Mouse (Mus musculus): ENCODE data around the gene Ccdc51.

Gene Ccdc51

GRCm38 (mm10) chr9:109082124-109082800 is at the start of gene Ccdc51, which contains the start of gene Tma7:
TSS of gene Ccdc51 (plus strand) at chr9:109082493.
TSS of gene Tma7 (minus strand) at chr9:109082587.
- in situ Hi-C loops (cut with MboI): no loop called here

- in situ Hi-C loops (cut with MboI): no loop called here
Observed at GRCm38 (mm10) chr9:109038086-109038895, 44.0 kb upstream of the Ccdc51 start, which contains the start of gene Shisa5. TSS of gene Shisa5 (plus strand) at chr9:109038565.

GRCm38 (mm10) chr9:109038901-109039364 is 43.4 kb upstream of the Ccdc51 start:
- in situ Hi-C loops (cut with MboI): no loop called here

GRCm38 (mm10) chr9:109039681-109040080 is 42.6 kb upstream of the Ccdc51 start:
- in situ Hi-C loops (cut with MboI): no loop called here

GRCm38 (mm10) chr9:109040216-109040615 is 42.1 kb upstream of the Ccdc51 start:
- in situ Hi-C loops (cut with MboI): no loop called here

GRCm38 (mm10) chr9:109040906-109041305 is 41.4 kb upstream of the Ccdc51 start:
- in situ Hi-C loops (cut with MboI): no loop called here

- in situ Hi-C loops (cut with MboI): no loop called here
Observed at GRCm38 (mm10) chr9:109041351-109041750, 40.9 kb upstream of the Ccdc51 start.

- in situ Hi-C loops (cut with MboI): no loop called here
Observed at GRCm38 (mm10) chr9:109046306-109046705, 36.0 kb upstream of the Ccdc51 start.

- in situ Hi-C loops (cut with MboI): no loop called here
Observed at GRCm38 (mm10) chr9:109049316-109049715, 33.0 kb upstream of the Ccdc51 start.

- in situ Hi-C loops (cut with MboI): no loop called here
Observed at GRCm38 (mm10) chr9:109049996-109050673, 32.2 kb upstream of the Ccdc51 start.

- in situ Hi-C loops (cut with MboI): no loop called here
Observed at GRCm38 (mm10) chr9:109050674-109050997, 31.7 kb upstream of the Ccdc51 start.

GRCm38 (mm10) chr9:109051011-109051501 is 31.2 kb upstream of the Ccdc51 start:
- in situ Hi-C loops (cut with MboI): no loop called here

- in situ Hi-C loops (cut with MboI): no loop called here
Observed at GRCm38 (mm10) chr9:109051651-109052489, 30.4 kb upstream of the Ccdc51 start.

GRCm38 (mm10) chr9:109052490-109053260 is 29.6 kb upstream of the Ccdc51 start:
- in situ Hi-C loops (cut with MboI): no loop called here

- in situ Hi-C loops (cut with MboI): no loop called here
Observed at GRCm38 (mm10) chr9:109053366-109053765, 28.9 kb upstream of the Ccdc51 start.

- in situ Hi-C loops (cut with MboI): no loop called here
Observed at GRCm38 (mm10) chr9:109053851-109054250, 28.4 kb upstream of the Ccdc51 start.

- in situ Hi-C loops (cut with MboI): no loop called here
Observed at GRCm38 (mm10) chr9:109054712-109055111, 27.6 kb upstream of the Ccdc51 start.

GRCm38 (mm10) chr9:109055271-109056030 is 26.8 kb upstream of the Ccdc51 start:
- in situ Hi-C loops (cut with MboI): no loop called here

GRCm38 (mm10) chr9:109056081-109056690 is 26.1 kb upstream of the Ccdc51 start:
- in situ Hi-C loops (cut with MboI): no loop called here

All from mature B cell (primary cell).